Mouse (Mus musculus) gonadal fat pad, adult 2 months (tissue): Measurements from ENCODE around the gene Cyth3. TPM values are rescaled to one million over a fixed set of nuclear protein-coding genes. Genes with fewer than 3 reads are reported as not detected.

Source experiments
- DNase-seq: peaks from one replicate; pipeline ENCODE4 v3.0.0-alpha.2; 2012; ENCODE audit warnings: low read depth
- polyA plus RNA-seq: library from polyadenylated mRNA; depleted of rRNA; stranded (reverse); fragments of >200 nt; gene quantifications from 2 replicates; pipeline ENCODE4 v1.2.3, GENCODE M21; 2012

The Cyth3 gene
- polyA plus RNA-seq, 1 experiment = 37.2 TPM

- no peak for DNase-seq
Observed at GRCm38 (mm10) chr5:143668884-143669283, 46.6 kb downstream of the Cyth3 start.

- no peak for DNase-seq
Observed at GRCm38 (mm10) chr5:143669393-143669792, 47.1 kb downstream of the Cyth3 start.

GRCm38 (mm10) chr5:143669839-143670238 is 47.6 kb downstream of the Cyth3 start:
- no peak for DNase-seq

- no peak for DNase-seq
Observed at GRCm38 (mm10) chr5:143670740-143671415, 48.6 kb downstream of the Cyth3 start.

GRCm38 (mm10) chr5:143674576-143674975 is 52.3 kb downstream of the Cyth3 start:
- DNase-seq = no peak

GRCm38 (mm10) chr5:143676218-143676985 is 54.2 kb downstream of the Cyth3 start:
- no peak for DNase-seq

- no peak for DNase-seq
Observed at GRCm38 (mm10) chr5:143677363-143677762, 55.1 kb downstream of the Cyth3 start.

- no peak for DNase-seq
Observed at GRCm38 (mm10) chr5:143678634-143679271, 56.5 kb downstream of the Cyth3 start.

GRCm38 (mm10) chr5:143679654-143680053 is 57.4 kb downstream of the Cyth3 start:
- DNase-seq = no peak

- no peak for DNase-seq
Observed at GRCm38 (mm10) chr5:143683696-143684095, 61.4 kb downstream of the Cyth3 start.

GRCm38 (mm10) chr5:143684911-143685390 is 62.7 kb downstream of the Cyth3 start:
- peak; percentile 46 for DNase-seq

GRCm38 (mm10) chr5:143686456-143686855 is 64.2 kb downstream of the Cyth3 start:
- peak; percentile 46 for DNase-seq

- no peak for DNase-seq
Observed at GRCm38 (mm10) chr5:143687589-143687988, 65.3 kb downstream of the Cyth3 start.

- no peak for DNase-seq
Observed at GRCm38 (mm10) chr5:143690392-143690791, 68.1 kb downstream of the Cyth3 start.

GRCm38 (mm10) chr5:143690926-143691325 is 68.7 kb downstream of the Cyth3 start:
- no peak for DNase-seq

GRCm38 (mm10) chr5:143696323-143696722 is 74.1 kb downstream of the Cyth3 start:
- no peak for DNase-seq

GRCm38 (mm10) chr5:143698454-143698853 is 76.2 kb downstream of the Cyth3 start:
- DNase-seq = no peak

GRCm38 (mm10) chr5:143700247-143700646 is 78.0 kb downstream of the Cyth3 start:
- DNase-seq = no peak

GRCm38 (mm10) chr5:143701074-143701473 is 78.8 kb downstream of the Cyth3 start:
- DNase-seq = no peak

GRCm38 (mm10) chr5:143704875-143705658 is 82.8 kb downstream of the Cyth3 start:
- DNase-seq = no peak

- DNase-seq = no peak
Observed at GRCm38 (mm10) chr5:143705659-143705982, 83.4 kb downstream of the Cyth3 start.
